Mouse (Mus musculus) olfactory bulb, adult 2 months (tissue): ENCODE results near the gene Ppm1b. TPM values are rescaled to one million over a fixed set of nuclear protein-coding genes. Genes with fewer than 3 reads are reported as not detected.

Experiments
- H3K27ac ChIP-seq: fragments of 200-500 bp; 2 replicates; pipeline ENCODE4 v1.5.1; 2012; ENCODE audit warnings: low read depth, low read length; ENCODE audit not compliant: insufficient read depth
- H3K4me1 ChIP-seq: fragments of 200-500 bp; 2 replicates; pipeline ENCODE4 v1.6.1; 2012; ENCODE audit warnings: low read length; ENCODE audit not compliant: control insufficient read depth, insufficient read depth
- H3K4me3 ChIP-seq: fragments of 200-500 bp; 2 replicates; pipeline ENCODE4 v1.5.1; 2012; ENCODE audit warnings: mild to moderate bottlenecking, low read depth, low read length, moderate library complexity; ENCODE audit not compliant: insufficient read depth
- CTCF ChIP-seq: fragments of 200-500 bp; IDR thresholded peaks from 2 replicates; pipeline ENCODE4 v1.5.1; 2012; ENCODE audit warnings: low read depth, mild to moderate bottlenecking, low read length, moderate library complexity; ENCODE audit not compliant: insufficient read depth
- POLR2A ChIP-seq: fragments of 200-500 bp; IDR thresholded peaks from 2 replicates; pipeline ENCODE4 v1.6.1; 2012; ENCODE audit warnings: mild to moderate bottlenecking, low read depth, low read length, moderate library complexity; ENCODE audit not compliant: insufficient read depth
- WGBS: fragments of 180-500 bp; shearing (Covaris S2); methylation state at CpG from one replicate; pipeline ENCODE4 v1.1.7; 2018; 5-methylcytosine and 5-hydroxymethylcytosine counted together
- polyA plus RNA-seq: library from polyadenylated mRNA; stranded (reverse); fragments of >200 nt; gene quantifications from 2 replicates; pipeline ENCODE4 v1.2.4, GENCODE M21; 2012; ENCODE audit warnings: low replicate concordance; ENCODE audit not compliant: missing spikeins, insufficient read depth, insufficient read length

Gene Ppm1b
- polyA plus RNA-seq, 1 experiment: not detected

DNA sequence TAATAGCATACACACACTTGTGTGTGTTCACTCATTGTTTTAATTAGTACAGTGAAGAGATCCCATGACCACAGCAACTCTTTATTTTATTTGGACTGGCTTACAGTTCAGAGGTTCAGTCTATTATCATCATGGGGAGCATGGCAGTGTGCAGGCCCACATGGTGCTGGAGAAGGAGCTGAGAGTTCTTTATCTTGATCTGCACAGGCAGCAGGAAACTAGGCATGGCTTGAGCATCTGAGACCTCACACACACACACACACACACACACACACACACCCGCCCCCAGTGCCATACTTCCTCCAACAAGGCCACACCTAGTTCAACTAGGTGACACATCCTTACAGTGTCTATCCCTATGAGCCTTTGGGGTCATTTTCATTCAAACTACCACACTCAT, 41.1 kb downstream of the Ppm1b start:
- no peak for TF ChIP-seq CTCF
- no peak for TF ChIP-seq POLR2A
- Histone ChIP-seq H3K27ac (no peak overlapping the region), H3K4me1 (peaks cover 9% of the 10 kb centered on the region; the same call in 1 of the 2 replicates), H3K4me3 (no peak overlapping the region)
- WGBS: 89% methylated on average over 1 of the region's 1 CpGs

DNA sequence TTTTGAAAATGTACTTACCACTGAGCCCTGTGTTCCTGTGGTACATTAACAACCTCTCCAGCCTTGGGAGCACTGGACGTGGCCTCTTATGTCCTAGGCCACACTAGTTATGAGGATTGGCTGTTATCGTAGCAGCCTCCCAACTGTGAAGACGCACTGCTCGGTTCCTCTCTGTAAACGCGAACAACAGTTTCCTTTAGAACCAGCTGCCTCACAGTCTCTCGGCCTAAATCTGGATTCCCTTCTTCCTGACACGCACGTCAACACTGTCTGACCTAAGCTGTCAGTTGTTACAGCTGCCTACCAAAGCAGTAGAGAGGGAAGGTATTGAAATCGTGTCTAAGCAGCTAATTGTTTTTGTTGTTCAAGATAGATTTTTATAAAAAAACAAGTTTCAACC, 43.1 kb downstream of the Ppm1b start:
- H3K27ac ChIP-seq: no peak overlapping the region; the same call in 1 of the 2 replicates
- TF ChIP-seq POLR2A (no peak), CTCF (no peak)

DNA sequence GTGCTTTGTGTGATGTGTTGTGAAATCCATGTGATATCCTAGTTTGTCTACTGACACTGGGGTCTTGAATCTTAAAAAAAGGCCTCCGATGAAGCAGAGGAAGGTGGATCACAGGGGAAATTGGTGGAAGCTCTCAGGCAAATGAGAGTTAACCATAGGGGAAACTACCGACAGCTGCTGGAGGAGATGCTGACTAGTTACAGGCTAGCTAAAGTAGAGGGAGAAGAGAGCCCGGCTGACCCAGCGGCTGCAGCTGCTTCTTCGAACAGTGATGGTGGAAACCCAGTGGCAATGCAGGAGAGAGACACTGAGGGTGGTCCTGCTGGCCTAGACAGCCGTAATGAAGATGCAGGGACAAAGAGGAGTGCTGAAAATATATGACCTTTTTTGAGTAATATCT, 56.9 kb downstream of the Ppm1b start:
- Histone ChIP-seq H3K4me3 (no peak overlapping the region), H3K27ac (no peak overlapping the region), H3K4me1 (no peaks in the 10 kb centered on the region)
- TF ChIP-seq POLR2A (no peak), CTCF (no peak)
- 62% methylated on average over 6 of the region's 6 CpGs for WGBS

More for the DNA sequence above, 43.1 kb downstream of the Ppm1b start:
- peaks cover 12% of the 10 kb centered on the region for H3K4me1 ChIP-seq
- WGBS: 41% methylated on average over 10 of the region's 10 CpGs
- H3K4me3 ChIP-seq: no peak overlapping the region

DNA sequence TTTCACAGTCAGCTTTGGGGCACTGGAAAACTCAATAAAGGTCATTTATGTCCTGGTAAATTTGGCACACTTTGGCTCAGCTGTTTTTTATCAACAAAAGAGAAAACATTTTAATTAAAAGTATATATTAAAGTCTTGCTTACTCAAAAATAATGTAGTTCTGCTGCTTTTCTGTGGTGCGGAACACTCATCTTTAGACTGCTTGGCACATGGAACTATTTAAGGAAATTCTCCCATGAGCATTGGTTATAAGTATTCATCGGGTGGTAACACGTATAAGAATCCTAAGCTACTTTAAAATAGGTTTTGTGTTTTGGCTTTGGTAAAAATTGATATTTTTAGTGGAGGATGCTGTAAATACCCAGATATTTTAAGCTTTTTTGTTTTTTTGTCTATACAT, 58.1 kb downstream of the Ppm1b start:
- Histone ChIP-seq H3K4me3 (no peak overlapping the region), H3K27ac (no peak overlapping the region), H3K4me1 (no peaks in the 10 kb centered on the region)
- WGBS: 77% methylated on average over 3 of the region's 3 CpGs
- no peak for TF ChIP-seq POLR2A
- TF ChIP-seq CTCF: no peak

DNA sequence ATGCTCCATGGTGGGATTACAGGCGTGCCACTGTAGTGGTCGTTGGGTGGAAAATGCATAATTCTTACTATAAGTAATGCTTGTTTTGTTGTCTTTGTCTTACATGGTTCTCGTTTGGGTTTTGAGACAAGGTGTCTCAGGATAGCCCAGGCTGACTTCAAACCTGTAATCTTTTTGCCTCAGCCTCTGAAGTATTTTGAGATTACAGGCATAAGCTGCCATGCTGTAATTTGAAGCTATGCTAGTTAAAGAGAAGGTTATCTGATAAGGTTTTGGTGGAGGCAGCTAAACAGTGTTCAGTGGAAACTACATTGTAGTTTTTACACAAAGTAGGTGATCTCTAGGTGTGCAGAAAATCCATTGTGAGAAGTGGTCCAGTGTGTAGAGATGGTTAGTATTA, 61.8 kb downstream of the Ppm1b start:
- TF ChIP-seq CTCF (no peak), POLR2A (no peak)
- Histone ChIP-seq H3K4me1 (no peaks in the 10 kb centered on the region), H3K27ac (no peak overlapping the region), H3K4me3 (no peak overlapping the region)
- 74% methylated on average over 3 of the region's 3 CpGs for WGBS

DNA sequence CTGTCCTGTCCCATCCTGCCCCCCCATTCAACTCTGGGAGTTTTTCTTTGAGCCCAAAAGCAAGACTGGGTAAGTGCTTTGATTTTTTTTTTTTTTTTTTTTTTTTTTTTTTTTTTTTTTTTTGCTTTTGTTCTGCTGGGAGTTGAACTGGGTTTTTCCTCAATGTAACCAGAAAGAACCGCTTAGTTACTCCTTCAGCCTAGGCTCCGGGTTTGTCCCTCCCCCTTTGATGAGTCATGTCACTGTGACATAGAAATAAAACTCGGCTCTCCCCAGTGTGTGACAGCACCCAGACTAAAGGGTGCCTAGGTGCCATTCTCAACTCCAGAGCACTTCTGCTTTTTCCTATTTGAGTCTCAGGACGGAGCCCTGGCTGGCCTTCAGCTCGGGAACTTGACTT, 62.3 kb downstream of the Ppm1b start:
- WGBS: 55% methylated on average over 5 of the region's 5 CpGs
- Histone ChIP-seq H3K27ac (no peak overlapping the region), H3K4me3 (no peak overlapping the region), H3K4me1 (no peaks in the 10 kb centered on the region)
- no peak for TF ChIP-seq POLR2A

DNA sequence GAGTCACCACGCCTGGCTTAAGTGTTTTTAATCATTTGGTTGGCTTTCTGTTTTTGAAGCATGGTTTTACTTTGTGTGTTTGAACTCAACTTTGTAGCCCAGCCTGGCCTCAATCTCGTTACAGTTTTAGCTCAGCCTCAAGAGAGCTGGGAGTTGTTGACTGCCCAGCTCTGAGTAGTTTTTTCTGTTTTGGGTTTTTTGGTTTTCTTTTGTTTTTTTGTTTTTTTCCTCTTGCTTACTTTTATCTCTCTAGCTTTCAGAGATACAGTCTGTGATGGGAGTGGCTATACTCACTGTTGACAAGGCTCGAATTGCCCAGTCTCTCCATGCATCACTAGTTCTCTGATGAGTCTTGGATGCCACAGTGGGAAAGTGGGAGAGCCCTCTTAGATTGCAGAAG, 63.8 kb downstream of the Ppm1b start:
- no peak overlapping the region for H3K4me3 ChIP-seq
- H3K27ac ChIP-seq: no peak overlapping the region
- 83% methylated on average over 3 of the region's 3 CpGs for WGBS
- H3K4me1 ChIP-seq: no peaks in the 10 kb centered on the region
- TF ChIP-seq CTCF (no peak), POLR2A (no peak)

DNA sequence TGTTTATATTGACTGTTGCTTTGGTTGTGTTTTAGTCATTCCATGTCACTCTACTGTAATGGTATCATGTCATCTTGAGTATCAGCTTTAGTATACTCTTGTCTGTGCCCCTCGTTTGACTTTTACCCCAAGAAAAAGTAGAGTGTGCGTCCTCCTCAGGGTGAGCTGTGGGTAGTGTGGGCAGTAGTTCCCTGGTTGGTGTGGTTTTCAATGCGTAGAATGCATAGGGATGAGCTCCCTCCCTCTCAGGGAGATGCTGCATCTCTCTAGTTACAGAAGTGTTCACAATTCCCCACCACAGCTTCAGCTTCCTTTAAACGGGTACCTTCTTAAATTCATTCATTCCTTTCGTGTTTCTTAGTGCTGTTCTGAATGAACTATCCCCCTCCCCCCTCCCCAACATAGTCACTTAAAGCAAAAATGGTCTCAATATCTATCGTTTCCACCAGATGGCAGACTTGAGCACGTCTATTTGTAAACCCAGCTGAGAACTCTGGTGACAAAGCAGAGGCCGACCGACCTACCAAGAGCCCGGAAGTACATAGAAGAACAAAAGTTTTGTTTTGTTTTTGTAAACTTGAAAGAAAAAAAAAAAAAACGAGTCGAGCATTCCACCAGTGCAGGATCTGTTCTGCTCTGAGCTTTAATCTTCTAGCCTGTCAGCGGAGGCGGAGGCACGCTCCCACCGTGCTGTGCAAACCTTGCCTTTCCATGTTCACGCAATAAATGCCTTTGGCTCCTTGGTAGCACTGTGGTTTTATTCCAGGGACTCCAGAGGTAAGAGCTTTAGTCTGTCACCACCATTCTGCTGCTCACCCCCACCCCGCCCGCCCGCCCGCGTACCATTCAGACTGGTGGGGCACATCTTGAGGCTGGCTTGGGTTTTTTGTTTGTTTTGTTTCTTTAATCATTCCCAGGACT, 67.0 kb downstream of the Ppm1b start:
- 48% methylated on average over 22 of the region's 22 CpGs for WGBS
- TF ChIP-seq CTCF (no peak), POLR2A (no peak)
- no peak overlapping the region for H3K4me3 ChIP-seq

GRCm38 (mm10) chr17:85024237-85024636, 67.7 kb downstream of the Ppm1b start:
- H3K4me1 ChIP-seq: peaks cover 4% of the 10 kb centered on the region; the same call in 1 of the 2 replicates
- TF ChIP-seq CTCF: no peak
- TF ChIP-seq POLR2A: no peak
- WGBS: 86% methylated on average over 8 of the region's 8 CpGs
- no peak overlapping the region for H3K27ac ChIP-seq
- H3K4me3 ChIP-seq: no peak overlapping the region

More for the DNA sequence above, 67.0 kb downstream of the Ppm1b start:
- Histone ChIP-seq H3K4me1 (peaks cover under 1% of the 10 kb centered on the region; the same call in 1 of the 2 replicates), H3K27ac (no peak overlapping the region)

DNA sequence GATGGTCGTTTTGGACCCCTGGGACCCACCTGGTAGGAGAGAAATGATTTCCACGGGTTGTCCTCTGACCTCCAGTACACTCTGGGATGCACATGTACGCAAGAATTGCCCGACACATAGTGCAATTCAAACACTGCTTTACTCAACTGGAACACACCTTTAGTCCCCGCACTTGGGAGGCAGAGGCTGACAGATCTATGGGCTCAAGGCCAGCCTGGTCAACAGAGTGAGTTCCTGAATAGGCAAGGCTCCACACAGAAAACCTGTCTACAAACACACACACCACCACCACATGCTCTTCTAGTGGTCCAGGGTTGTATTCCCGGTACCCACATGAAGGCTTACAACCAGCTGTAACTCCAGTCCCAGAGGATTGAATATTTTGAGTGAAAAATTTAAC, 68.6 kb downstream of the Ppm1b start:
- TF ChIP-seq POLR2A (no peak), CTCF (no peak)
- no peak overlapping the region for H3K27ac ChIP-seq
- no peak overlapping the region for H3K4me3 ChIP-seq
- 94% methylated on average over 6 of the region's 6 CpGs for WGBS
- H3K4me1 ChIP-seq: peaks cover 4% of the 10 kb centered on the region; the same call in 1 of the 2 replicates
